Mouse (Mus musculus) megakaryocyte, embryonic 14.5 days (primary cell): ENCODE results near the gene Zfp768.

Experiments
- FLI1 ChIP-seq: IDR thresholded peaks from 2 replicates; pipeline ENCODE4 v1.6.1; 2012; ENCODE audit warnings: low read length, inconsistent platforms, mixed read lengths
- GATA1 ChIP-seq: IDR thresholded peaks from 3 replicates; pipeline ENCODE4 v1.6.1; 2012; ENCODE audit warnings: mixed read lengths, low read length, inconsistent platforms, borderline replicate concordance

- no peak for TF ChIP-seq FLI1
- no peak for TF ChIP-seq GATA1
These were observed 35.4 kb downstream of the Zfp768 start for GRCm38 (mm10) chr7:127309951-127310350.
